Mouse (Mus musculus): ENCODE data around the gene Klrb1c. TPM values are rescaled to one million over a fixed set of nuclear protein-coding genes. Genes with fewer than 3 reads are reported as not detected.
A peak's percentile ranks its signal among the peaks of the same experiment; 100 is the strongest.
"Not testable (repeated sequence)": the region's sequence is repeated elsewhere in the genome, so short reads cannot be mapped to it uniquely, and the experiment has no call there.

The Klrb1c gene
- total RNA-seq, 2 experiments from 2014 or later: not detected

GRCm38 (mm10) chr6:128804823-128805640 is 16.0 kb upstream of the Klrb1c start:
- peak; percentile 68 for TF ChIP-seq CTCF (IDR thresholded peaks at IDR 0.05)
- DNase-seq: peak; percentile 62
- H3K27ac ChIP-seq; H3K4me3 ChIP-seq; intact Hi-C loops (cut with DNase I): not testable (repeated sequence)

- Histone ChIP-seq H3K4me3 (peak overlapping the region; percentile 68), H3K27ac (peak overlapping the region; percentile 56; the same call in 1 of the 2 replicates)
- TF ChIP-seq CTCF (IDR thresholded peaks at IDR 0.05): peak; percentile 94
- peak; percentile 94 for DNase-seq
- intact Hi-C loops (cut with DNase I): loop anchor here (1.0 to 2.0 kb wide), 2 partner anchors 36 to 39 kb away; no protein-coding TSS in a partner anchor
Observed at GRCm38 (mm10) chr6:128802999-128803857, 14.2 kb upstream of the Klrb1c start.

- intact Hi-C loops (cut with DNase I): loop anchor here (1.0 to 2.0 kb wide), 2 partner anchors 36 to 38 kb away; no protein-coding TSS in a partner anchor
- no peak for TF ChIP-seq CTCF (IDR thresholded peaks at IDR 0.05)
- no peak for DNase-seq
- H3K27ac ChIP-seq: peak overlapping the region; percentile 25
- H3K4me3 ChIP-seq: peak overlapping the region; percentile 68
Observed at GRCm38 (mm10) chr6:128802557-128802956, 13.5 kb upstream of the Klrb1c start.

GRCm38 (mm10) chr6:128800696-128801095 is 11.7 kb upstream of the Klrb1c start:
- intact Hi-C loops (cut with DNase I); DNase-seq; H3K4me3 ChIP-seq; H3K27ac ChIP-seq: not testable (repeated sequence)

GRCm38 (mm10) chr6:128799896-128800270 is 10.9 kb upstream of the Klrb1c start:
- TF ChIP-seq CTCF (IDR thresholded peaks at IDR 0.05): no peak
- Histone ChIP-seq H3K4me3 (peak overlapping the region; percentile 88), H3K27ac (peak overlapping the region; percentile 92)
- DNase-seq: no peak
- intact Hi-C loops (cut with DNase I): no loop called here

GRCm38 (mm10) chr6:128799144-128799895 is 10.3 kb upstream of the Klrb1c start:
- H3K4me3 ChIP-seq: peak overlapping the region; percentile 88
- H3K27ac ChIP-seq: peak overlapping the region; percentile 92
- intact Hi-C loops (cut with DNase I): not testable (repeated sequence)
- peak; percentile 76 for DNase-seq
- TF ChIP-seq CTCF (IDR thresholded peaks at IDR 0.05): peak; percentile 75

GRCm38 (mm10) chr6:128798772-128799143 is 9.7 kb upstream of the Klrb1c start:
- DNase-seq: peak; percentile 76
- Histone ChIP-seq H3K4me3 (peak overlapping the region; percentile 88), H3K27ac (peak overlapping the region; percentile 92)
- intact Hi-C loops (cut with DNase I): not testable (repeated sequence)

- Histone ChIP-seq H3K27ac (peak overlapping the region; percentile 92), H3K4me3 (peak overlapping the region; percentile 88)
- no peak for TF ChIP-seq CTCF (IDR thresholded peaks at IDR 0.05)
- peak; percentile 30 for DNase-seq
- intact Hi-C loops (cut with DNase I): no loop called here
Observed at GRCm38 (mm10) chr6:128797936-128798771, 9.1 kb upstream of the Klrb1c start.

- DNase-seq: no peak
- intact Hi-C loops (cut with DNase I): no loop called here
- Histone ChIP-seq H3K27ac (peak overlapping the region; percentile 92), H3K4me3 (no peak overlapping the region)
- no peak for TF ChIP-seq CTCF (IDR thresholded peaks at IDR 0.05)
Observed at GRCm38 (mm10) chr6:128797185-128797905, 8.3 kb upstream of the Klrb1c start.

- no peak for TF ChIP-seq CTCF (IDR thresholded peaks at IDR 0.05)
Observed at GRCm38 (mm10) chr6:128796321-128796955, 7.4 kb upstream of the Klrb1c start.

More at GRCm38 (mm10) chr6:128796321-128796955, 7.4 kb upstream of the Klrb1c start:
- DNase-seq: no peak
- intact Hi-C loops (cut with DNase I): no loop called here
- no peak overlapping the region for H3K27ac ChIP-seq
- H3K4me3 ChIP-seq: no peak overlapping the region

Data from gastrocnemius, adult 2 months (tissue).